Mouse (Mus musculus): ENCODE results near the gene Ephb2. TPM values are rescaled to one million over a fixed set of nuclear protein-coding genes. Genes with fewer than 3 reads are reported as not detected.
A peak's percentile ranks its signal among the peaks of the same experiment; 100 is the strongest.

The Ephb2 gene
- polyA plus RNA-seq (2015; fragmentation: Nextera tagmentation; extraction: Ambion mirVana), result 0.23 and 0.28 TPM in 2 replicates

GRCm38 (mm10) chr4:136835621-136836386 is at the start of gene Ephb2:
Ephb2 (minus strand) TSS chr4:136835988.
- under 1% methylated on average over 82 of the region's 88 CpGs for WGBS (ENCODE audit: insufficient replicate concordance)
- no peaks in the 10 kb centered on the region for H3K9me3 ChIP-seq (replicated peaks)
- 0 out of 2 replicates have a peak, but pooled peaks have one; percentile 25 for ATAC-seq (ENCODE audit: insufficient read depth)
- no peak within 1 kb of the TSS for H3K9ac ChIP-seq
- H3K4me1 ChIP-seq (replicated peaks), result peaks cover 13% of the 10 kb centered on the region
- H3K27ac ChIP-seq (replicated peaks), result no peak within 1 kb of the TSS
- peak within 1 kb of the TSS; percentile 69 for H3K4me2 ChIP-seq
- peak within 1 kb of the TSS; percentile 53 for H3K4me3 ChIP-seq (replicated peaks)
- peaks cover 95% of the 10 kb centered on the region for H3K27me3 ChIP-seq
- no peaks in the 10 kb centered on the region for H3K36me3 ChIP-seq (replicated peaks)

DNA sequence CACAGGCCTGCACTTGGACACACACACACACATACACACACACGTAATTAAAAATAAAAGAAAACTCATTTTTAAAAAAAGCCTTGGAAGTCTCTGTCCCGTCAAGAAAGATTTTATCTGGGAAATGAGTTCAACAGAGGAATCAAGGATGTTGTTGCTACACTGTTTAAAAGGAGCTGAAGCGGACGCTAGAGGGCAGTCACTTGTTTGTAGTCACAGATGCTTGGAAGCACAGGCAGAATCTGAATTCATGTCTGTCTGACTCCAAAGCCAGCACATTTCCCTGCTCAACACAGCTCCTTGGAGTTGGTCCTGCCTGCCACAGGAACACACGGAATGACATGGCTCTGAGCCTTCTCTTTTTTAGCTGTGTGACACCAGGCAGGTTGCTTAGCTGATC is 42.8 kb upstream of the Ephb2 start:
- H3K4me2 ChIP-seq, result no peak overlapping the region
- no peaks in the 10 kb centered on the region for H3K36me3 ChIP-seq (replicated peaks)
- no peaks in the 10 kb centered on the region for H3K4me1 ChIP-seq (replicated peaks)
- H3K4me3 ChIP-seq (replicated peaks), result no peak overlapping the region
- no peak overlapping the region for H3K27ac ChIP-seq (replicated peaks)
- H3K27me3 ChIP-seq, result no peaks in the 10 kb centered on the region; the same call in 1 of the 2 replicates
- H3K9me3 ChIP-seq (replicated peaks), result no peaks in the 10 kb centered on the region
- WGBS (ENCODE audit: insufficient replicate concordance), result 19% methylated on average over 5 of the region's 5 CpGs
- H3K9ac ChIP-seq, result no peak overlapping the region
- no peak for ATAC-seq (ENCODE audit: insufficient read depth)

GRCm38 (mm10) chr4:136878171-136878570 is 42.4 kb upstream of the Ephb2 start:
- WGBS (ENCODE audit: insufficient replicate concordance), result 37% methylated on average over 8 of the region's 8 CpGs

GRCm38 (mm10) chr4:136876971-136877370 is 41.2 kb upstream of the Ephb2 start:
- Histone ChIP-seq H3K9me3 (replicated peaks) (no peaks in the 10 kb centered on the region), H3K9ac (no peak overlapping the region), H3K4me1 (replicated peaks) (no peaks in the 10 kb centered on the region), H3K27ac (replicated peaks) (no peak overlapping the region), H3K27me3 (no peaks in the 10 kb centered on the region; the same call in 1 of the 2 replicates), H3K36me3 (replicated peaks) (no peaks in the 10 kb centered on the region), H3K4me3 (replicated peaks) (no peak overlapping the region), H3K4me2 (no peak overlapping the region)
- no peak for ATAC-seq (ENCODE audit: insufficient read depth)
- WGBS (ENCODE audit: insufficient replicate concordance), result 19% methylated on average over 7 of the region's 7 CpGs

More at GRCm38 (mm10) chr4:136878171-136878570, 42.4 kb upstream of the Ephb2 start:
- Histone ChIP-seq H3K9ac (no peak overlapping the region), H3K4me3 (replicated peaks) (no peak overlapping the region), H3K4me1 (replicated peaks) (no peaks in the 10 kb centered on the region), H3K27me3 (no peaks in the 10 kb centered on the region; the same call in 1 of the 2 replicates), H3K36me3 (replicated peaks) (no peaks in the 10 kb centered on the region), H3K9me3 (replicated peaks) (no peaks in the 10 kb centered on the region), H3K27ac (replicated peaks) (no peak overlapping the region), H3K4me2 (no peak overlapping the region)
- ATAC-seq (ENCODE audit: insufficient read depth), result no peak

DNA sequence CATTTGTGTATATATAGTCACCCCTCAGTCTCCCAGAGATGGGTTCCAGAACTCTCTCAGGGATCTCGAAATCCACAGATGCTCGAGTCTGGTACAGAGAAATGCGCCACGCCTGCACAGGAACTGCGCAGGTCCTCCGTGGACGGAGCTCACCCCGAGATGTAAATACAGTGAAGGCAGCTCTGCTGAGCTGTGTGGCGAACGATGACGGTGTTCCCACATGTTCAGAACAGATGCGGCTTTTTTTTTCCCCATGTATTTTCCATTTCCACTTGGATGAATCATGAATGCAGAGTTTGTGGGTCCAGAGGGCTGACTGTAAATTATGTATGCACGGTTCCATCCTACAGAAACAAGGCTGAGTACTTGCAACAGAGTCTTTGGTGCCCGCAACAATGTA is 39.2 kb upstream of the Ephb2 start:
- H3K27me3 ChIP-seq, result no peaks in the 10 kb centered on the region; the same call in 1 of the 2 replicates
- H3K4me2 ChIP-seq, result no peak overlapping the region
- H3K4me3 ChIP-seq (replicated peaks), result no peak overlapping the region
- H3K9me3 ChIP-seq (replicated peaks), result no peaks in the 10 kb centered on the region
- ATAC-seq (ENCODE audit: insufficient read depth), result no peak
- no peak overlapping the region for H3K27ac ChIP-seq (replicated peaks)
- H3K9ac ChIP-seq, result no peak overlapping the region
- H3K4me1 ChIP-seq (replicated peaks), result no peaks in the 10 kb centered on the region
- WGBS (ENCODE audit: insufficient replicate concordance), result 70% methylated on average over 14 of the region's 14 CpGs
- H3K36me3 ChIP-seq (replicated peaks), result no peaks in the 10 kb centered on the region

GRCm38 (mm10) chr4:136868371-136868770 is 32.6 kb upstream of the Ephb2 start:
- Histone ChIP-seq H3K4me2 (no peak overlapping the region), H3K4me1 (replicated peaks) (no peaks in the 10 kb centered on the region), H3K27ac (replicated peaks) (no peak overlapping the region), H3K9ac (no peak overlapping the region), H3K9me3 (replicated peaks) (no peaks in the 10 kb centered on the region), H3K36me3 (replicated peaks) (no peaks in the 10 kb centered on the region), H3K4me3 (replicated peaks) (no peak overlapping the region), H3K27me3 (no peaks in the 10 kb centered on the region; the same call in 1 of the 2 replicates)
- ATAC-seq (ENCODE audit: insufficient read depth), result no peak
- 62% methylated on average over 6 of the region's 6 CpGs for WGBS (ENCODE audit: insufficient replicate concordance)

DNA sequence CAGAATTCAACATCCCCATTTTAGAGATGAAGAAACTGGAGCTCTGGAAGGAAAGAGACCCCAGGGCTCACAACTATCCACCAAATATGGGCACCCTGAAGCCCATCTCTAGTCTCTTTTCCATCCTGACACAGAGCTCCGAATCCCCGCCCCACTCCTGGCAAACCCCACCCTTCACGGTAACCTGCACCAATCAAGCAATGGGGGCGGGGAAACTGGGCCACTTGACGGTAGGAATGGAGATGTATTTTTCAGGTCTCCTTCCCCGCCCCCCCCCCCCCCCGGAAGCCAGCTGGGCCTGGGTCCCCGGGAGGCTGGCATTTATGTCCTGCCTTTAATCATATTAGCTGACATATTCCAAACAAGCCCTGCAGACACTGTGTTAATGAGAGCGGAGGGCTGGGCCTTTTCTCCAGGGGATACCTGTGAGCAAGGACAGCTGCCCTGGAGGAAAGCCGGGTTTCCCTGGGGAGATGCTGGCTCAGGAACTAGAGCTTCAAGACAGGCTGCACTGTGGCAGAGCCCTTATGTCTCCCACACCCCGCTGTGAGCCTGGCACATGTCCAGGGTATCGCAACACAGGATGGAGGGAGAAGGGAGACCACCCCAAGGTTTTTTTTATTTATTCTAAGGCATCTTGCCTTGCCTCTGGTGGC is 32.0 kb upstream of the Ephb2 start:
- no peak overlapping the region for H3K9ac ChIP-seq
- ATAC-seq (ENCODE audit: insufficient read depth), result no peak
- no peak overlapping the region for H3K4me2 ChIP-seq
- H3K9me3 ChIP-seq (replicated peaks), result no peaks in the 10 kb centered on the region
- no peaks in the 10 kb centered on the region for H3K36me3 ChIP-seq (replicated peaks)
- H3K27me3 ChIP-seq, result no peaks in the 10 kb centered on the region; the same call in 1 of the 2 replicates
- 22% methylated on average over 12 of the region's 12 CpGs for WGBS (ENCODE audit: insufficient replicate concordance)
- no peak overlapping the region for H3K4me3 ChIP-seq (replicated peaks)
- H3K4me1 ChIP-seq (replicated peaks), result no peaks in the 10 kb centered on the region
- H3K27ac ChIP-seq (replicated peaks), result no peak overlapping the region

GRCm38 (mm10) chr4:136865531-136865930 is 29.7 kb upstream of the Ephb2 start:
- H3K4me2 ChIP-seq, result no peak overlapping the region
- H3K9me3 ChIP-seq (replicated peaks), result no peaks in the 10 kb centered on the region
- no peaks in the 10 kb centered on the region for H3K36me3 ChIP-seq (replicated peaks)
- ATAC-seq (ENCODE audit: insufficient read depth), result no peak
- 62% methylated on average over 5 of the region's 5 CpGs for WGBS (ENCODE audit: insufficient replicate concordance)
- no peaks in the 10 kb centered on the region for H3K4me1 ChIP-seq (replicated peaks)
- no peak overlapping the region for H3K9ac ChIP-seq
- H3K27ac ChIP-seq (replicated peaks), result no peak overlapping the region
- H3K27me3 ChIP-seq, result peaks cover 8% of the 10 kb centered on the region
- H3K4me3 ChIP-seq (replicated peaks), result no peak overlapping the region

- no peaks in the 10 kb centered on the region for H3K9me3 ChIP-seq (replicated peaks)
- no peak overlapping the region for H3K4me3 ChIP-seq (replicated peaks)
- H3K4me1 ChIP-seq (replicated peaks), result no peaks in the 10 kb centered on the region
- H3K27me3 ChIP-seq, result peaks cover 8% of the 10 kb centered on the region
- H3K36me3 ChIP-seq (replicated peaks), result no peaks in the 10 kb centered on the region
- 23% methylated on average over 15 of the region's 15 CpGs for WGBS (ENCODE audit: insufficient replicate concordance)
- H3K4me2 ChIP-seq, result no peak overlapping the region
- no peak for ATAC-seq (ENCODE audit: insufficient read depth)
- no peak overlapping the region for H3K27ac ChIP-seq (replicated peaks)
- no peak overlapping the region for H3K9ac ChIP-seq
These were observed 29.1 kb upstream of the Ephb2 start for GRCm38 (mm10) chr4:136864751-136865470.

DNA sequence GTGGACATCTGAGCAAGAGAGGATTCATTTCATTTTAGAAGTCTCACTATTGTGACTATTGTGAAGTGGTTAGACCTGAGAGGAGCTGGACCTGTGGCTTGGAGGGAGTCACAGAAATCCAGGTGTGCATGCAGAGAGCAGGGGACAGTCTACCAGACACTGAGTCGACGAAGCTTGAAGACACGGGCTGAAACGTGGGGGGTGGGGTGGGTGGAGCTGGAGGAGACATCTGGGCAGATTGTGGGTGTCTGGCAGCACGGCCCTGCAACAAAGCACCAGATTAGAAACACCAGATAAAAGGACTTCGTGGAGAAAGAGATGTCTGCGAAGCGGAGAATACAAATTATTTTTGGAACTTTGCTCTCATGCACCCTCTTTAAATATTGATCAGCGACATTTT is 27.7 kb upstream of the Ephb2 start:
- 28% methylated on average over 9 of the region's 9 CpGs for WGBS (ENCODE audit: insufficient replicate concordance)
- no peak overlapping the region for H3K4me2 ChIP-seq
- ATAC-seq (ENCODE audit: insufficient read depth), result no peak

GRCm38 (mm10) chr4:136862411-136862810 is 26.6 kb upstream of the Ephb2 start:
- Histone ChIP-seq H3K9ac (no peak overlapping the region), H3K4me2 (no peak overlapping the region), H3K4me1 (replicated peaks) (no peaks in the 10 kb centered on the region), H3K27me3 (peaks cover 8% of the 10 kb centered on the region), H3K4me3 (replicated peaks) (no peak overlapping the region), H3K27ac (replicated peaks) (no peak overlapping the region), H3K9me3 (replicated peaks) (no peaks in the 10 kb centered on the region), H3K36me3 (replicated peaks) (no peaks in the 10 kb centered on the region)
- 51% methylated on average over 2 of the region's 2 CpGs for WGBS (ENCODE audit: insufficient replicate concordance)
- ATAC-seq (ENCODE audit: insufficient read depth), result no peak

More for the DNA sequence above, 27.7 kb upstream of the Ephb2 start:
- Histone ChIP-seq H3K36me3 (replicated peaks) (no peaks in the 10 kb centered on the region), H3K4me1 (replicated peaks) (no peaks in the 10 kb centered on the region), H3K9me3 (replicated peaks) (no peaks in the 10 kb centered on the region), H3K9ac (no peak overlapping the region), H3K27ac (replicated peaks) (no peak overlapping the region), H3K27me3 (peaks cover 8% of the 10 kb centered on the region), H3K4me3 (replicated peaks) (no peak overlapping the region)

All from liver, embryonic 15.5 days (tissue).